Mouse (Mus musculus) inflammation-experienced regulatory T-cells, adult 16 weeks (primary cell): ENCODE data around the gene Tmem87a. TPM values are rescaled to one million over a fixed set of nuclear protein-coding genes. Genes with fewer than 3 reads are reported as not detected.

Experiments used
- polyA plus RNA-seq: library from polyadenylated mRNA; unstranded; fragments of 100-300 nt; shearing (Covaris generic); gene quantifications from one replicate; pipeline ENCODE4 v1.2.1, GENCODE M21; 2017

The Tmem87a gene
- 26.6 TPM for polyA plus RNA-seq

GRCm38 (mm10) chr2:120403986-120404822 is at the start of gene Tmem87a:
Gene Tmem87a, minus strand, starts transcription at chr2:120404113.

GRCm38 (mm10) chr2:120403653-120403985 is 294 bp downstream of the Tmem87a start, which contains the start of gene Ganc:
Gene Ganc, plus strand, starts transcription at chr2:120403896.

GRCm38 (mm10) chr2:120352682-120353646 is 50.9 kb downstream of the Tmem87a start, which contains the start of gene Vps39:
Gene Vps39, minus strand, starts transcription at chr2:120353137.

GRCm38 (mm10) chr2:120313976-120314375 is 89.9 kb downstream of the Tmem87a start, which contains the start of gene Pla2g4f:
Gene Pla2g4f, minus strand, starts transcription at chr2:120314165.

Other genes starting within 250 kb of the Tmem87a start
- gene Ehd4, start 249.5 kb downstream of the Tmem87a start, polyA plus RNA-seq: 9.1 TPM
- not detected for gene Pla2g4e, start 158.8 kb downstream of the Tmem87a start, polyA plus RNA-seq
- gene Pla2g4d, start 114.9 kb downstream of the Tmem87a start, polyA plus RNA-seq: not detected
- 2.8 TPM for gene Pla2g4f, start 89.9 kb downstream of the Tmem87a start, polyA plus RNA-seq
- 67.7 TPM for gene Vps39, start 51.0 kb downstream of the Tmem87a start, polyA plus RNA-seq
- 34.5 TPM for gene Ganc, start 217 bp downstream of the Tmem87a start, polyA plus RNA-seq
- 66.9 TPM for gene Capn3, start 51.9 kb upstream of the Tmem87a start, polyA plus RNA-seq
- 59.9 TPM for gene Zfp106, start 159.7 kb upstream of the Tmem87a start, polyA plus RNA-seq
- gene Snap23, start 163.6 kb upstream of the Tmem87a start, polyA plus RNA-seq: 60.8 TPM
- 22.0 TPM for gene Haus2, start 205.3 kb upstream of the Tmem87a start, polyA plus RNA-seq
- gene Lrrc57, start 205.4 kb upstream of the Tmem87a start, polyA plus RNA-seq: 36.8 TPM
- 0.60 TPM for gene Stard9, start 225.0 kb upstream of the Tmem87a start, polyA plus RNA-seq